Mouse (Mus musculus) heart, postnatal 0 days (tissue): ENCODE data around the gene Pla2g12b.

Source experiments
- CTCF ChIP-seq: IDR thresholded peaks from 2 replicates; pipeline ENCODE4 v1.5.1; 2016; ENCODE audit warnings: antibody characterized with exemption, control low read depth, low read depth
- EP300 ChIP-seq: IDR thresholded peaks from 2 replicates; pipeline ENCODE4 v1.6.1; 2016; ENCODE audit warnings: antibody characterized with exemption, low read depth

DNA sequence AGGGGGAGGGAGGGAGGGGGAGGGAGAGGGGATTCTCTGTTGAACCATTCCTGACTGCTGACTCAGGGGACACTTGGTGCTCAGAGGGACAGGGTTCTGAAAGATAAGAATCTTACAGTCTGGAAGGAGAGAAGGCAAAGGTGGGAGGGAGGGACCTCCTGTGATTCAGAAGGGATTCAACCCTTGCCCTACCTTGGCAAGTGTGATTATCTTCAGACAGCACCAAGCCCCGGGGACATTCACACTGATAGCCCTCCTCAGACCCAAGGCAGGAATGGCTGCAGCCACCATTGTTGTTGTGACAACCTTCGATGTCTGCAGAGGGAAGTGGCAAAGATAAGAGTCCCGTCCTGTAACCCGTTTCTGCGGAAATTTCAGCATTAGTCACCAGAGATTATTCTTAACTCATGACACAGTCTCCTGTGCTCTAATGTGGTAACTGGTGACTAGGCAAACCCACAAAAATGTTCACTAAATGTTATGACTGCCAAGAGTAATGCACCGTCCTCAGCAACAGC is 27.3 kb downstream of the Pla2g12b start:
- no peak for TF ChIP-seq EP300
- no peak for TF ChIP-seq CTCF
